Mouse (Mus musculus): Measurements from ENCODE around the gene Layn. TPM values are rescaled to one million over a fixed set of nuclear protein-coding genes. Genes with fewer than 3 reads are reported as not detected.

Layn gene
- total RNA-seq, 2 experiments from 2014 or later: 3.8 to 4.7 TPM

GRCm38 (mm10) chr9:51021123-51021795, 55.6 kb downstream of the Layn start:
- no peak for DNase-seq (ENCODE audit: low spot score in 2 of 2)
- Histone ChIP-seq H3K4me3 (no peak overlapping the region), H3K27ac (no peak overlapping the region)
- TF ChIP-seq CTCF (conservative IDR thresholded peaks at IDR 0.05): no peak

- Histone ChIP-seq H3K27ac (no peak overlapping the region), H3K4me3 (no peak overlapping the region)
- no peak for TF ChIP-seq CTCF (conservative IDR thresholded peaks at IDR 0.05)
- no peak for DNase-seq (ENCODE audit: low spot score in 2 of 2)
Observed at GRCm38 (mm10) chr9:51020351-51020750, 56.5 kb downstream of the Layn start.

GRCm38 (mm10) chr9:51019670-51020069, 57.2 kb downstream of the Layn start:
- no peak for DNase-seq (ENCODE audit: low spot score in 2 of 2)
- Histone ChIP-seq H3K27ac (no peak overlapping the region), H3K4me3 (no peak overlapping the region)
- TF ChIP-seq CTCF (conservative IDR thresholded peaks at IDR 0.05): no peak

- TF ChIP-seq CTCF (conservative IDR thresholded peaks at IDR 0.05): no peak
Observed at GRCm38 (mm10) chr9:51015732-51016131, 61.2 kb downstream of the Layn start.

GRCm38 (mm10) chr9:51013644-51014043, 63.2 kb downstream of the Layn start:
- no peak overlapping the region for H3K27ac ChIP-seq
- H3K4me3 ChIP-seq: no peak overlapping the region
- TF ChIP-seq CTCF (conservative IDR thresholded peaks at IDR 0.05): no peak
- DNase-seq (ENCODE audit: low spot score in 2 of 2): no peak

More at GRCm38 (mm10) chr9:51015732-51016131, 61.2 kb downstream of the Layn start:
- DNase-seq (ENCODE audit: low spot score in 2 of 2): no peak
- no peak overlapping the region for H3K27ac ChIP-seq
- no peak overlapping the region for H3K4me3 ChIP-seq

- Histone ChIP-seq H3K27ac (peak overlapping the region; percentile 33; the same call in 1 of the 2 replicates), H3K4me3 (peak overlapping the region; percentile 46; the same call in 1 of the 2 replicates)
- TF ChIP-seq CTCF (conservative IDR thresholded peaks at IDR 0.05): no peak
- no peak for DNase-seq (ENCODE audit: low spot score in 2 of 2)
Observed at GRCm38 (mm10) chr9:51009656-51009950, 67.3 kb downstream of the Layn start.

GRCm38 (mm10) chr9:51008841-51009655, 67.8 kb downstream of the Layn start, which contains the start of gene Sik2:
Sik2 (minus strand) TSS chr9:51009073.
- peak; percentile 81 to 86 for DNase-seq (ENCODE audit: low spot score in 2 of 2)

GRCm38 (mm10) chr9:51008068-51008840, 68.6 kb downstream of the Layn start:
- H3K27ac ChIP-seq: peak overlapping the region; percentile 96
- peak in 1 of 2 experiments; percentile 4 for DNase-seq (ENCODE audit: low spot score in 2 of 2)
- peak overlapping the region; percentile 92 for H3K4me3 ChIP-seq
- TF ChIP-seq CTCF (conservative IDR thresholded peaks at IDR 0.05): no peak

More at GRCm38 (mm10) chr9:51008841-51009655, 67.8 kb downstream of the Layn start, which contains the start of gene Sik2:
- Histone ChIP-seq H3K4me3 (peak within 1 kb of the TSS; percentile 92), H3K27ac (peak within 1 kb of the TSS; percentile 96)
- TF ChIP-seq CTCF (conservative IDR thresholded peaks at IDR 0.05): peak; percentile 86

GRCm38 (mm10) chr9:51007726-51008067, 69.2 kb downstream of the Layn start:
- peak overlapping the region; percentile 92 for H3K4me3 ChIP-seq
- DNase-seq (ENCODE audit: low spot score in 2 of 2): no peak
- TF ChIP-seq CTCF (conservative IDR thresholded peaks at IDR 0.05): no peak
- peak overlapping the region; percentile 96 for H3K27ac ChIP-seq

GRCm38 (mm10) chr9:51006846-51007245, 70.0 kb downstream of the Layn start:
- Histone ChIP-seq H3K27ac (no peak overlapping the region), H3K4me3 (peak overlapping the region; percentile 92)
- peak; percentile 59 to 66 for DNase-seq (ENCODE audit: low spot score in 2 of 2)
- TF ChIP-seq CTCF (conservative IDR thresholded peaks at IDR 0.05): peak; percentile 94

Small RNA genes lying within 50 kb of the gene (microRNA-seq; reads per million reads assigned to microRNA genes)
- gene Mir34b: 21.7 to 25.2 reads per million in 2 experiments
- gene Mir34c: 182 to 834 reads per million in 2 experiments

Other genes with a start within 250 kb of the Layn start
- 10 to 100 TPM; 14.9 to 18.1 TPM for gene Ppp2r1b, start 231.8 kb downstream of the Layn start, total RNA-seq (2021)
- gene Sik2, start 68.0 kb downstream of the Layn start, total RNA-seq (2021): 10 to 100 TPM; 39.5 to 45.2 TPM
- gene Btg4, start 16.2 kb downstream of the Layn start, total RNA-seq (2021): not detected
- gene 4833427G06Rik, start 25.0 kb upstream of the Layn start, total RNA-seq (2021): not detected
- gene Gm32742, start 88.4 kb upstream of the Layn start, total RNA-seq (2021): not detected
- not detected for gene Pou2af1, start 136.6 kb upstream of the Layn start, total RNA-seq (2021)
- gene Colca2, start 201.5 kb upstream of the Layn start, total RNA-seq (2021): 1 to 10 TPM in 1 of 2 experiments, under 1 TPM in 1; 0.38 to 1.1 TPM

Data from layer of hippocampus, adult 2 months (tissue).